Mouse (Mus musculus): ENCODE measurements around the gene Dpep2nb. TPM values are rescaled to one million over a fixed set of nuclear protein-coding genes. Genes with fewer than 3 reads are reported as not detected.
A peak's percentile ranks its signal among the peaks of the same experiment; 100 is the strongest.

The Dpep2nb gene
- polyA plus RNA-seq, 1 experiment from 2014 or later, result not detected

DNA sequence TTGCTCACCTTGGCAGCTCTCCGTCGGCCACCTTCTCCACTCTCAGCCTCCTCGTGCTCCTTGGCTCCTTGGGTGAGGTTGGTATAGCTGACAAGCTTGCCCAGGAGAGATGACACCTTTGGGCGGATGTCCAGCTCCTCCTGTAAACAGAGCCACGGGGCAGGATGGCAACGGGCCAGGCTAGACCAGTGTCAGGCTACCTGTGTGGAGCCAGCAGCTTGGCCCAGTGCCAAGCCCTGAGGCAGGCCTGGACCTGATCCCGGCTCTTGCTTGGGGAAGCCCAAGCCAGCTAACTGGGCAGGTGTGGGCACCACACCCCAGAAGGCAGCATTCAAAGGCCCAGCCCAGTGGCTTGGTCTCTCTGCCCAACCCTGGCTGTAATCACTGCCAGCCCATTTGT, 46.4 kb downstream of the Dpep2nb start:
- Histone ChIP-seq H3K36me3 (ENCODE audit: control insufficient read depth, insufficient read depth, low read length) (peaks cover 63% of the 10 kb centered on the region), H3K27me3 (ENCODE audit: control insufficient read depth, insufficient read depth, low read length) (no peaks in the 10 kb centered on the region), H3K4me3 (ENCODE audit: control insufficient read depth in 1 of 2, insufficient read depth in 1 of 2, low read depth in 1 of 2, low read length in 2 of 2) (no peak overlapping the region), H3K27ac (replicated peaks in 1 of 2; ENCODE audit: control insufficient read depth in 1 of 2, insufficient read depth in 1 of 2, low read depth in 2 of 2, low read length in 2 of 2) (no peak overlapping the region), H3K4me2 (ENCODE audit: low read length) (no peak overlapping the region), H3K9me3 (ENCODE audit: control insufficient read depth, low read length) (no peaks in the 10 kb centered on the region), H3K4me1 (ENCODE audit: control insufficient read depth in 2 of 2, insufficient read depth in 2 of 2, low read length in 2 of 2) (peaks cover 25 to 58% of the 10 kb centered on the region in 2 experiments), H3K9ac (ENCODE audit: low read length) (no peak overlapping the region)
- ATAC-seq (ENCODE audit: insufficient number of reproducible peaks, insufficient read depth, low FRiP score, low read depth), result no peak
- WGBS, result 75% methylated on average over 7 of the region's 7 CpGs

DNA sequence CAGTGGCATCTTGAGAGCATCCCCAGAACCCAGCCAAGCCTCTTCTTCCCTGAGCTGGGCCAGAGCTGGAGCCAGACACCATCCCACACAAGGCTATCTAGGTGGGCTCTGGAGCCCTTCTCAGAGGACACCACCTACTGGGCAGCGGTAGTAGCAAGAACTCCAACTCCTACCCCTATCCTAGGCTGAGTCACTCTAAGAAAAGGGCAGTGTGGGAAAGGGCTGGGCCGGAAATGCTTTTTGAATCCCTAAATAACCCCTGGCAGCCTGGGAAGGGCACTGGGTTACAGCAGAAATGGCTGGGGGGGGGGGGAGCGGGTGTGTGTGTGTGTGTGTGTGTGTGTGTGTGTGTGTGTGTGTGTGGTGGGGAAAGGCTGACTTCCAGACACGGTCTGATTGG, 48.0 kb downstream of the Dpep2nb start:
- H3K9ac ChIP-seq (ENCODE audit: low read length), result no peak overlapping the region

DNA sequence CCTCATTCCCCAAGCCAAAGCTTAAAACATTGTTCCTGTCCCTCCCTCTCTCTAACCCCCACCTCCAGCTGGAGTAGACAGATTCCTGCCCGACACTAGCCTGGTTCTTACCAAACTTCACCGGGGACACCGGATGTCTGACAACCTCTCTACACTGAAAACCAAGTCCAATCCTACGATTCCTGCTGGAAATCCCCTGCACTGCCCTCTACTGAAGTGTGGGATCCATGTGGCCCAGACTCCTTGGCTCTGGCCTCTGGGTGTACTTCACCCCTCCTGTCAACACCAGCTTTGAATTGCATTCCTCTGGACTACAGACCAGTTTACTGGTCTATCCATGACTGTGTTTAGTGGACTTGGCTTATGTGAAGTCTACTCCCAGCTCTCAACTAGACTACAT, 49.2 kb downstream of the Dpep2nb start:
- WGBS, result 39% methylated on average over 4 of the region's 4 CpGs
- H3K27ac ChIP-seq (replicated peaks in 1 of 2; ENCODE audit: control insufficient read depth in 1 of 2, insufficient read depth in 1 of 2, low read depth in 2 of 2, low read length in 2 of 2), result peak overlapping the region in 1 of 2 experiments; percentile 17; a peak in 2 of 4 replicates
- no peak overlapping the region for H3K4me3 ChIP-seq (ENCODE audit: control insufficient read depth in 1 of 2, insufficient read depth in 1 of 2, low read depth in 1 of 2, low read length in 2 of 2)
- no peak overlapping the region for H3K9ac ChIP-seq (ENCODE audit: low read length)
- peaks cover 83% of the 10 kb centered on the region for H3K36me3 ChIP-seq (ENCODE audit: control insufficient read depth, insufficient read depth, low read length)
- no peak overlapping the region for H3K4me2 ChIP-seq (ENCODE audit: low read length)
- H3K4me1 ChIP-seq (ENCODE audit: control insufficient read depth in 2 of 2, insufficient read depth in 2 of 2, low read length in 2 of 2), result peaks cover 16 to 33% of the 10 kb centered on the region in 2 experiments
- no peaks in the 10 kb centered on the region for H3K9me3 ChIP-seq (ENCODE audit: control insufficient read depth, low read length)
- ATAC-seq (ENCODE audit: insufficient number of reproducible peaks, insufficient read depth, low FRiP score, low read depth), result 0 out of 2 replicates have a peak, but pooled peaks have one; percentile 24
- H3K27me3 ChIP-seq (ENCODE audit: control insufficient read depth, insufficient read depth, low read length), result no peaks in the 10 kb centered on the region

More for the DNA sequence above, 48.0 kb downstream of the Dpep2nb start:
- Histone ChIP-seq H3K9me3 (ENCODE audit: control insufficient read depth, low read length) (no peaks in the 10 kb centered on the region), H3K4me2 (ENCODE audit: low read length) (no peak overlapping the region), H3K4me3 (ENCODE audit: control insufficient read depth in 1 of 2, insufficient read depth in 1 of 2, low read depth in 1 of 2, low read length in 2 of 2) (no peak overlapping the region), H3K4me1 (ENCODE audit: control insufficient read depth in 2 of 2, insufficient read depth in 2 of 2, low read length in 2 of 2) (peaks cover 22 to 44% of the 10 kb centered on the region in 2 experiments), H3K27me3 (ENCODE audit: control insufficient read depth, insufficient read depth, low read length) (no peaks in the 10 kb centered on the region), H3K36me3 (ENCODE audit: control insufficient read depth, insufficient read depth, low read length) (peaks cover 71% of the 10 kb centered on the region), H3K27ac (replicated peaks in 1 of 2; ENCODE audit: control insufficient read depth in 1 of 2, insufficient read depth in 1 of 2, low read depth in 2 of 2, low read length in 2 of 2) (0 out of 4 replicates have a peak overlapping the region, but pooled peaks of 1 of the 2 experiments have one; percentile 14)
- WGBS, result 26% methylated on average over 3 of the region's 4 CpGs
- no peak for ATAC-seq (ENCODE audit: insufficient number of reproducible peaks, insufficient read depth, low FRiP score, low read depth)

DNA sequence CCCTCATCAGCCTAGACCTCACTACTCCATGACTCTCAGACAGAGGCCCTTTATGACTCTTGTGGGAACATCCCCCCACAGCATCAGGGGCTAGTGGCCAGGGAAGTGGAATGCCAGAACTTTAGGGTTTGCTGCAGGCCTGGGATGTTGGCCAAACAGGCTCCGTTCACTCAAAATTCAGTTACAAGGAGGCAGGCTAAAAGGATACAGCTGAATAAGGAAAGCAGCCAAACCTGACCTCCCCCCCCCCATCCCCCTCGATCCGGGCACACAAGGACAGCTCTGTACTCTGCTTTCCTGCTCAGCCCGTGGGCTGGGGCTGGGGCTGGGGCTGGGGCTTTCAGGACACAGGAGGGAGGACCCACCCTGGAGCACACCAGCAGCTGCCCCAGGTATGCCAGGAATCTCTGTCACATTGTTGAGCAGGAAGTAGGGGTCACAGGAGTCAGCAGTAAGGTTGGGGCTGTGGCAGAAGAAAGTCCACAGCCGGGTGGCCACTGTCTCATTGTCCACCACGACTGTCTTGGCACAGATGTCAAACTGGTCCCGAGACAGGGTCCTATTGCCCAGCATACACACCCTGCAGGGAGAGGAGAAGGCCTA, 54.6 kb downstream of the Dpep2nb start:
- Histone ChIP-seq H3K9me3 (ENCODE audit: control insufficient read depth, low read length) (no peaks in the 10 kb centered on the region), H3K4me3 (ENCODE audit: control insufficient read depth in 1 of 2, insufficient read depth in 1 of 2, low read depth in 1 of 2, low read length in 2 of 2) (no peak overlapping the region), H3K4me2 (ENCODE audit: low read length) (no peak overlapping the region), H3K27ac (replicated peaks in 1 of 2; ENCODE audit: control insufficient read depth in 1 of 2, insufficient read depth in 1 of 2, low read depth in 2 of 2, low read length in 2 of 2) (peak overlapping the region; percentile 29 to 55), H3K9ac (ENCODE audit: low read length) (peak overlapping the region; percentile 27; the same call in 1 of the 2 replicates), H3K27me3 (ENCODE audit: control insufficient read depth, insufficient read depth, low read length) (no peaks in the 10 kb centered on the region), H3K36me3 (ENCODE audit: control insufficient read depth, insufficient read depth, low read length) (peaks cover 90% of the 10 kb centered on the region), H3K4me1 (ENCODE audit: control insufficient read depth in 2 of 2, insufficient read depth in 2 of 2, low read length in 2 of 2) (peaks cover 19 to 27% of the 10 kb centered on the region in 2 experiments)
- WGBS, result 20% methylated on average over 7 of the region's 7 CpGs
- peak; percentile 35; the same call in 1 of the 2 replicates for ATAC-seq (ENCODE audit: insufficient number of reproducible peaks, insufficient read depth, low FRiP score, low read depth)

DNA sequence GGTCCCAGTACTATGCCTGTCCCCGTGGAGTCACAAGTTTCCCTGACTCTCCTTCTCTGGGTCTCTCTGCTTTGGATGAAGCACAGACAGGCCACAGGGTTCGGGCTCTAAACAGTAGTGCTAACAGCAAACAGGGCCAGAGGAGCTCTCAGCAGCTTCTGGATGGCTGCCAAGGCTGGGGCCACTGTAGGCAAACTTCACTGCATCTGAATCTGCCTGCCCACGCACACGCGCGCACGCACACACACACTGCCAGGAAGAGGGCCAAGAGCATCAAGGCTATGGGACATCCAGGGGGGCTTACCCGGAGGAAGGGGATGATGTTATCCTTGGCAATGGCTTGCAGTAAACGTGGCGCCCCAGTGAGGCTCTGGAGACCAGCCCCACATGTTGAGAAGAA, 56.4 kb downstream of the Dpep2nb start:
- WGBS, result 23% methylated on average over 10 of the region's 10 CpGs
- no peak overlapping the region for H3K4me2 ChIP-seq (ENCODE audit: low read length)
- ATAC-seq (ENCODE audit: insufficient number of reproducible peaks, insufficient read depth, low FRiP score, low read depth), result peak; percentile 37
- peaks cover 19 to 27% of the 10 kb centered on the region in 2 experiments for H3K4me1 ChIP-seq (ENCODE audit: control insufficient read depth in 2 of 2, insufficient read depth in 2 of 2, low read length in 2 of 2)
- no peaks in the 10 kb centered on the region for H3K27me3 ChIP-seq (ENCODE audit: control insufficient read depth, insufficient read depth, low read length)
- no peaks in the 10 kb centered on the region for H3K9me3 ChIP-seq (ENCODE audit: control insufficient read depth, low read length)
- H3K4me3 ChIP-seq (ENCODE audit: control insufficient read depth in 1 of 2, insufficient read depth in 1 of 2, low read depth in 1 of 2, low read length in 2 of 2), result no peak overlapping the region
- H3K36me3 ChIP-seq (ENCODE audit: control insufficient read depth, insufficient read depth, low read length), result peaks cover 91% of the 10 kb centered on the region
- no peak overlapping the region; the same call in 1 of the 2 replicates for H3K9ac ChIP-seq (ENCODE audit: low read length)
- H3K27ac ChIP-seq (replicated peaks in 1 of 2; ENCODE audit: control insufficient read depth in 1 of 2, insufficient read depth in 1 of 2, low read depth in 2 of 2, low read length in 2 of 2), result peak overlapping the region; percentile 20 to 66; a peak in 3 of 4 replicates

Small RNA genes lying within 50 kb of the gene (microRNA-seq; reads per million reads assigned to microRNA genes)
- not detected for gene Mir7074

Other genes with a start within 250 kb of the Dpep2nb start
- gene Gfod2, start 247.3 kb downstream of the Dpep2nb start, polyA plus RNA-seq (2014; fragmentation: Nextera tagmentation; extraction: Ambion mirVana), result 6.8 and 8.9 TPM in 2 replicates
- 10.6 and 11.5 TPM in 2 replicates for gene Ranbp10, start 178.6 kb downstream of the Dpep2nb start, polyA plus RNA-seq (2014; fragmentation: Nextera tagmentation; extraction: Ambion mirVana)
- gene Tsnaxip1, start 178.2 kb downstream of the Dpep2nb start, polyA plus RNA-seq (2014; fragmentation: Nextera tagmentation; extraction: Ambion mirVana), result not detected in 2 replicates
- 34.7 and 37.2 TPM in 2 replicates for gene Cenpt, start 152.7 kb downstream of the Dpep2nb start, polyA plus RNA-seq (2014; fragmentation: Nextera tagmentation; extraction: Ambion mirVana)
- 41.9 and 42.5 TPM in 2 replicates for gene Thap11, start 150.8 kb downstream of the Dpep2nb start, polyA plus RNA-seq (2014; fragmentation: Nextera tagmentation; extraction: Ambion mirVana)
- gene Nutf2, start 145.4 kb downstream of the Dpep2nb start, polyA plus RNA-seq (2014; fragmentation: Nextera tagmentation; extraction: Ambion mirVana), result 190 and 205 TPM in 2 replicates
- 24.0 and 27.7 TPM in 2 replicates for gene Edc4, start 125.1 kb downstream of the Dpep2nb start, polyA plus RNA-seq (2014; fragmentation: Nextera tagmentation; extraction: Ambion mirVana)
- gene Nrn1l, start 112.4 kb downstream of the Dpep2nb start, polyA plus RNA-seq (2014; fragmentation: Nextera tagmentation; extraction: Ambion mirVana), result 1.1 and 1.2 TPM in 2 replicates
- gene Pskh1, start 105.5 kb downstream of the Dpep2nb start, polyA plus RNA-seq (2014; fragmentation: Nextera tagmentation; extraction: Ambion mirVana), result 17.6 and 18.6 TPM in 2 replicates
- gene Ctrl, start 72.1 kb downstream of the Dpep2nb start, polyA plus RNA-seq (2014; fragmentation: Nextera tagmentation; extraction: Ambion mirVana), result 0.43 and 1.1 TPM in 2 replicates
- 73.7 and 74.2 TPM in 2 replicates for gene Psmb10, start 67.5 kb downstream of the Dpep2nb start, polyA plus RNA-seq (2014; fragmentation: Nextera tagmentation; extraction: Ambion mirVana)
- 1.2 and 1.3 TPM in 2 replicates for gene Lcat, start 62.6 kb downstream of the Dpep2nb start, polyA plus RNA-seq (2014; fragmentation: Nextera tagmentation; extraction: Ambion mirVana)
- gene Slc12a4, start 39.9 kb downstream of the Dpep2nb start, polyA plus RNA-seq (2014; fragmentation: Nextera tagmentation; extraction: Ambion mirVana), result 32.7 and 38.4 TPM in 2 replicates
- gene Dpep3, start 26.5 kb downstream of the Dpep2nb start, polyA plus RNA-seq (2014; fragmentation: Nextera tagmentation; extraction: Ambion mirVana), result not detected in 2 replicates
- 13.5 and 15.2 TPM in 2 replicates for gene Dus2, start 14.6 kb downstream of the Dpep2nb start, polyA plus RNA-seq (2014; fragmentation: Nextera tagmentation; extraction: Ambion mirVana)
- 11.6 and 13.1 TPM in 2 replicates for gene Ddx28, start 5.9 kb upstream of the Dpep2nb start, polyA plus RNA-seq (2014; fragmentation: Nextera tagmentation; extraction: Ambion mirVana)
- 4.5 and 4.7 TPM in 2 replicates for gene Nfatc3, start 52.9 kb upstream of the Dpep2nb start, polyA plus RNA-seq (2014; fragmentation: Nextera tagmentation; extraction: Ambion mirVana)
- 0.34 and 0.55 TPM in 2 replicates for gene Esrp2, start 131.0 kb upstream of the Dpep2nb start, polyA plus RNA-seq (2014; fragmentation: Nextera tagmentation; extraction: Ambion mirVana)
- gene Pla2g15, start 144.4 kb upstream of the Dpep2nb start, polyA plus RNA-seq (2014; fragmentation: Nextera tagmentation; extraction: Ambion mirVana), result 2.4 and 2.5 TPM in 2 replicates
- gene Slc7a6, start 162.9 kb upstream of the Dpep2nb start, polyA plus RNA-seq (2014; fragmentation: Nextera tagmentation; extraction: Ambion mirVana), result 40.4 TPM in 2 replicates
- 18.7 and 20.9 TPM in 2 replicates for gene Slc7a6os, start 205.0 kb upstream of the Dpep2nb start, polyA plus RNA-seq (2014; fragmentation: Nextera tagmentation; extraction: Ambion mirVana)
- 33.7 and 33.9 TPM in 2 replicates for gene Prmt7, start 205.0 kb upstream of the Dpep2nb start, polyA plus RNA-seq (2014; fragmentation: Nextera tagmentation; extraction: Ambion mirVana)

All from heart, embryonic 14.5 days (tissue).